Comparison of ENCODE assay signal across 32 mouse cellular contexts in the genomic region with DNA sequence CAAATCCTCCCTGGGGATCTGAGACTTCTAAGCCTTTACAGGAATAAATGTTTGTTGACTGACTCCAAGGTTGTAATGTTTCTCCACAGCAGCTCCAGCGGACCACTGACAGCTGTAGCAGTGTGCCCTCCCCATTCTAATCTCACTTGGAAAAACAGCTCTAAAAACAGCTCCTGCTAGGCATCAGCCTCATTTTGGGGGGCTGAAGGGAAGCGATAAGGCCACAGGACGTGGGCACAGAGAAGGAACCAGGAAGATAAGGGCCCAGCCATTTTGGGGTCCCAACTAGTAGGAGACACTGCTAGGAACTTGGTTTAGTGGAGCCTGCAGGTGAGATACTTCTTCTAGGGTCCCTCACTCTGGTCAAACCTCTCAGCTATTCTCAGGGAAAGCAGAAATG. TPM values are rescaled to one million over a fixed set of nuclear protein-coding genes. Genes with fewer than 3 reads are reported as not detected.
DNase-seq lines count a peak whose midpoint lies in the region; ATAC-seq lines count a peak whose summit lies in the region.
"Had no signal": no experiment of that assay in that cellular context is flagged by ENCODE, and none has a peak within 500 bp of the region (broad histone marks: within the 10 kb centered on the region; RNA-seq: fewer than 3 reads in every experiment).

No protein-coding gene starts in this region.

- H3K36me3 ChIP-seq in intestine, embryonic 16.5 days (ENCODE audit: control insufficient read depth, insufficient read depth, low read length), result no peaks in the 10 kb centered on the region
- no peaks in the 10 kb centered on the region for H3K36me3 ChIP-seq in intestine, embryonic 15.5 days
- H3K36me3 ChIP-seq in liver, embryonic 11.5 days (ENCODE audit: control insufficient read depth, insufficient read depth, low read length), result no peaks in the 10 kb centered on the region
- no peaks in the 10 kb centered on the region for H3K36me3 ChIP-seq in liver, embryonic 16.5 days (ENCODE audit: control insufficient read depth, insufficient read depth)
- H3K36me3 ChIP-seq: embryonic facial prominence, embryonic 13.5 days; forebrain, embryonic 12.5 days; heart, embryonic 10.5 days had no signal

- peaks cover 26% of the 10 kb centered on the region for H3K27me3 ChIP-seq in intestine, embryonic 16.5 days (replicated peaks; ENCODE audit: control insufficient read depth, insufficient read depth, low read length)
- peaks cover 36% of the 10 kb centered on the region for H3K27me3 ChIP-seq in intestine, embryonic 15.5 days (replicated peaks)
- H3K27me3 ChIP-seq in liver, embryonic 11.5 days (replicated peaks; ENCODE audit: control insufficient read depth, insufficient read depth, low read length), result peaks cover 36% of the 10 kb centered on the region
- peaks cover 36% of the 10 kb centered on the region for H3K27me3 ChIP-seq in liver, embryonic 16.5 days (ENCODE audit: control insufficient read depth, insufficient read depth, low read depth, low read length)

- H3K9me3 ChIP-seq in intestine, embryonic 16.5 days (ENCODE audit: control insufficient read depth, low read length), result no peaks in the 10 kb centered on the region
- H3K9me3 ChIP-seq in intestine, embryonic 15.5 days, result no peaks in the 10 kb centered on the region
- no peaks in the 10 kb centered on the region for H3K9me3 ChIP-seq in liver, embryonic 11.5 days (ENCODE audit: control insufficient read depth, low read length)
- H3K9me3 ChIP-seq in liver, embryonic 16.5 days (replicated peaks; ENCODE audit: control insufficient read depth, low read length), result no peaks in the 10 kb centered on the region
- H3K9me3 ChIP-seq: embryonic facial prominence, embryonic 13.5 days; forebrain, embryonic 12.5 days; heart, embryonic 10.5 days had no signal

- H3K4me1 ChIP-seq in intestine, embryonic 16.5 days (ENCODE audit: control insufficient read depth, insufficient read depth, low read length), result no peaks in the 10 kb centered on the region; the same call in 1 of the 2 replicates
- peaks cover 8% of the 10 kb centered on the region; the same call in 1 of the 2 replicates for H3K4me1 ChIP-seq in intestine, embryonic 15.5 days (replicated peaks)
- H3K4me1 ChIP-seq in liver, embryonic 11.5 days (replicated peaks; ENCODE audit: control insufficient read depth, insufficient read depth, low read length), result peaks cover 8% of the 10 kb centered on the region
- peaks cover 22% of the 10 kb centered on the region for H3K4me1 ChIP-seq in liver, embryonic 16.5 days (ENCODE audit: control insufficient read depth, low read depth, low read length)

- no peak overlapping the region for H3K9ac ChIP-seq in intestine, embryonic 16.5 days (ENCODE audit: low read depth, low read length)
- H3K9ac ChIP-seq in intestine, embryonic 15.5 days, result no peak overlapping the region
- H3K9ac ChIP-seq in liver, embryonic 11.5 days (ENCODE audit: low read depth, low read length), result 0 out of 2 replicates have a peak overlapping the region, but pooled peaks have one; percentile 1
- H3K9ac ChIP-seq in liver, embryonic 16.5 days (ENCODE audit: low read depth, low read length), result peak overlapping the region; percentile 51; the same call in 1 of the 2 replicates
- H3K9ac ChIP-seq: forebrain, embryonic 12.5 days; hindbrain, embryonic 14.5 days had no signal

- peak overlapping the region; percentile 53; the same call in 1 of the 2 replicates for H3K4me3 ChIP-seq in intestine, embryonic 16.5 days (ENCODE audit: low read length)
- H3K4me3 ChIP-seq in intestine, embryonic 15.5 days (replicated peaks), result no peak overlapping the region
- H3K4me3 ChIP-seq in liver, embryonic 11.5 days (ENCODE audit: low read depth, low read length), result no peak overlapping the region
- H3K4me3 ChIP-seq in liver, embryonic 16.5 days (ENCODE audit: low read depth, low read length), result peak overlapping the region; percentile 39; the same call in 1 of the 2 replicates

- 54% methylated on average over 3 of the region's 3 CpGs for WGBS in intestine, embryonic 16.5 days
- WGBS in intestine, embryonic 15.5 days, result 47% methylated on average over 3 of the region's 3 CpGs
- WGBS in liver, embryonic 11.5 days, result 35% methylated on average over 3 of the region's 3 CpGs
- WGBS in liver, embryonic 16.5 days (ENCODE audit: insufficient replicate concordance), result 9% methylated on average over 3 of the region's 3 CpGs

- peak; percentile 25 for DNase-seq in c-Kit-positive CD71-positive TER-119-negative erythroid progenitor cells, embryonic 14.5 days (ENCODE audit: low read depth)
- DNase-seq in liver, embryonic 11.5 days (ENCODE audit: low spot score), result no peak
- no peak for DNase-seq in adrenal gland, adult 8-10 months
- DNase-seq in lung, postnatal 25 days (ENCODE audit: low spot score), result no peak
- no peak for DNase-seq in embryo, embryonic 10.5 days (ENCODE audit: low spot score)
- DNase-seq: adrenal gland, adult 2 months; cerebellum, adult 8-10 months; cerebellum, postnatal 25 days; gastrocnemius, postnatal 14 days; kidney, adult 8-10 months; kidney, postnatal 14 days; layer of hippocampus, adult 9-11 months; right cerebral cortex, postnatal 4 days; thymus, adult 2 months; thymus, postnatal 36 days had no signal

- ATAC-seq in intestine, embryonic 16.5 days, result no peak
- no peak for ATAC-seq in intestine, embryonic 15.5 days
- peak; percentile 26 for ATAC-seq in liver, embryonic 11.5 days (replicated peaks; ENCODE audit: low FRiP score)
- ATAC-seq in liver, embryonic 16.5 days (ENCODE audit: low read depth), result no peak
- ATAC-seq: activated CD4-positive, CD25-positive, alpha-beta regulatory T cell, adult 4 months; CD4-positive, CD25-positive, alpha-beta regulatory T cell, adult 4 months; inflammation-experienced regulatory T-cells, adult 6 months had no signal

- no peak overlapping the region for H3K4me2 ChIP-seq in intestine, embryonic 16.5 days (ENCODE audit: low read depth, low read length)
- no peak overlapping the region for H3K4me2 ChIP-seq in intestine, embryonic 15.5 days (replicated peaks)
- H3K4me2 ChIP-seq in liver, embryonic 11.5 days, result peak overlapping the region; percentile 88
- peak overlapping the region; percentile 56 for H3K4me2 ChIP-seq in liver, embryonic 16.5 days (ENCODE audit: low read depth, low read length)

- no peak overlapping the region for H3K27ac ChIP-seq in intestine, embryonic 16.5 days (ENCODE audit: low read length)
- no peak overlapping the region for H3K27ac ChIP-seq in intestine, embryonic 15.5 days
- H3K27ac ChIP-seq in liver, embryonic 11.5 days (ENCODE audit: low read depth, low read length), result no peak overlapping the region
- peak overlapping the region; percentile 21; the same call in 1 of the 2 replicates for H3K27ac ChIP-seq in liver, embryonic 16.5 days (ENCODE audit: low read length)
- H3K27ac ChIP-seq: embryonic facial prominence, embryonic 13.5 days; forebrain, embryonic 12.5 days; heart, embryonic 10.5 days; hindbrain, embryonic 14.5 days; macrophage had no signal

RNA-seq across cellular contexts. Expression of gene Slc6a3, which starts 1.3 kb away (rescaled TPM):
- 1.1 and 2.4 TPM in 2 replicates for polyA plus RNA-seq in intestine, embryonic 16.5 days (2015; fragmentation: Nextera tagmentation; extraction: Ambion mirVana)
- 0.34 and 0.41 TPM in 2 replicates for polyA plus RNA-seq in intestine, embryonic 15.5 days (2015; fragmentation: Nextera tagmentation; extraction: Ambion mirVana)
- 0.70 and 1.2 TPM in 2 replicates for polyA plus RNA-seq in liver, embryonic 11.5 days (2014; fragmentation: Nextera tagmentation; extraction: Ambion mirVana)
- polyA plus RNA-seq in liver, embryonic 16.5 days (2015; fragmentation: Nextera tagmentation; extraction: Ambion mirVana), result 0.63 and 0.67 TPM in 2 replicates
- under 1 TPM in 1 of 4 experiments, not detected in 3; 0.15 TPM for total RNA-seq in adrenal gland, adult 8-10 months (2022)
- total RNA-seq: adrenal gland, postnatal 4 days; gastrocnemius, postnatal 14 days; granulocyte monocyte progenitor cell, adult 5-6 weeks; hematopoietic stem cell, adult 5-6 weeks; liver, adult 2 months; neutrophil, adult 5-6 weeks had no signal
- polyA plus RNA-seq: activated CD4-positive, CD25-positive, alpha-beta regulatory T cell, adult 4 months; CD4-positive, CD25-positive, alpha-beta regulatory T cell, adult 4 months; inflammation-experienced regulatory T-cells, adult 6 months; liver, adult 2 months; macrophage; neural tube, embryonic 11.5 days had no signal

Comparison
In these comparisons a context has a peak if more than half of its experiments do, and no peak if none do; other contexts are left out.
1. H3K4me3 ChIP-seq: peak in intestine, embryonic 16.5 days (single experiment) and liver, embryonic 16.5 days (single experiment); none in intestine, embryonic 15.5 days (single experiment) and liver, embryonic 11.5 days (single experiment).
2. H3K4me2 ChIP-seq: peak in liver, embryonic 11.5 days (single experiment) and liver, embryonic 16.5 days (single experiment); none in intestine, embryonic 16.5 days (single experiment) and intestine, embryonic 15.5 days (single experiment).
3. H3K9ac ChIP-seq: peak in liver, embryonic 11.5 days (single experiment) and liver, embryonic 16.5 days (single experiment); none in intestine, embryonic 16.5 days (single experiment) and intestine, embryonic 15.5 days (single experiment).